Mouse (Mus musculus): ENCODE measurements around the gene Tnfrsf18. TPM values are rescaled to one million over a fixed set of nuclear protein-coding genes. Genes with fewer than 3 reads are reported as not detected.
A peak's percentile ranks its signal among the peaks of the same experiment; 100 is the strongest.

Gene Tnfrsf18
- total and polyA plus RNA-seq, 3 experiments: 9.3 to 16.2 TPM; not detected in 1

GRCm38 (mm10) chr4:156070716-156071115 lies 44.8 kb downstream of the Tnfrsf18 start:
- no peaks in the 10 kb centered on the region for H3K9me3 ChIP-seq (replicated peaks; ENCODE audit: insufficient read depth, low read length)
- H3K36me3 ChIP-seq (ENCODE audit: control insufficient read depth in 1 of 2, insufficient read depth in 2 of 2, low read length in 2 of 2): peaks cover 0 to 7% of the 10 kb centered on the region in 2 experiments; a peak in 2 of 4 replicates
- H3K79me2 ChIP-seq (ENCODE audit: control insufficient read depth, insufficient read depth, low read length, poor library complexity): no peaks in the 10 kb centered on the region
- H3K27ac ChIP-seq (ENCODE audit: control insufficient read depth, low read depth, low read length): no peak overlapping the region
- H3K27me3 ChIP-seq (ENCODE audit: control insufficient read depth in 1 of 2, insufficient read depth in 2 of 2, low read length in 2 of 2): no peaks in the 10 kb centered on the region
- H3K4me1 ChIP-seq (ENCODE audit: control insufficient read depth in 1 of 2, insufficient read depth in 2 of 2, low read length in 2 of 2): peaks cover 0 to 14% of the 10 kb centered on the region in 2 experiments; a peak in 3 of 4 replicates
- H3K4me3 ChIP-seq (ENCODE audit: control insufficient read depth in 1 of 2, insufficient read depth in 1 of 2, low read depth in 2 of 2, low read length in 2 of 2): no peak overlapping the region
- DNase-seq (ENCODE audit: low read depth, low spot score): no peak
- TF ChIP-seq ETS1 (IDR thresholded peaks at IDR 0.05; ENCODE audit: low read depth, low read length) (no peak), MYC (IDR thresholded peaks at IDR 0.05; ENCODE audit: low read depth, low read length) (no peak), TAL1 (IDR thresholded peaks at IDR 0.05; ENCODE audit: low read length) (no peak), USF1 (IDR thresholded peaks at IDR 0.05; ENCODE audit: low read depth, low read length) (no peak), ZNF384 (IDR thresholded peaks at IDR 0.05; ENCODE audit: low read depth, low read length) (no peak), NRF1 (IDR thresholded peaks at IDR 0.05; ENCODE audit: insufficient read depth, low read depth, low read length, poor library complexity, severe bottlenecking) (no peak), MAX (IDR thresholded peaks at IDR 0.05; ENCODE audit: low read length) (no peak), MEF2A (IDR thresholded peaks at IDR 0.05; ENCODE audit: extremely low read depth, insufficient replicate concordance, low read depth, low read length, poor library complexity, severe bottlenecking) (no peak), CTCF (IDR thresholded peaks at IDR 0.05 in 2 of 3, conservative IDR thresholded peaks at IDR 0.05 in 1 of 3; ENCODE audit: control insufficient read depth in 1 of 3, insufficient read depth in 1 of 3, low read depth in 2 of 3, low read length in 3 of 3, poor library complexity in 1 of 3, severe bottlenecking in 1 of 3) (no peak), BHLHE40 (IDR thresholded peaks at IDR 0.05; ENCODE audit: borderline replicate concordance, low read depth, low read length) (no peak), POLR2AphosphoS2 (IDR thresholded peaks at IDR 0.05; ENCODE audit: low read length) (no peak), TCF12 (IDR thresholded peaks at IDR 0.05; ENCODE audit: low read depth, low read length) (no peak), POLR2A (IDR thresholded peaks at IDR 0.05; ENCODE audit: control insufficient read depth in 1 of 2, insufficient read depth in 1 of 2, low read depth in 1 of 2, low read length in 2 of 2, poor library complexity in 1 of 2) (no peak), EP300 (IDR thresholded peaks at IDR 0.05; ENCODE audit: low read depth in 1 of 2, low read length in 2 of 2) (no peak), ZC3H11A (IDR thresholded peaks at IDR 0.05; ENCODE audit: low read depth, low read length) (no peak)
- no peak overlapping the region for H3K9ac ChIP-seq (ENCODE audit: control insufficient read depth, low read depth, low read length, poor library complexity, severe bottlenecking)

GRCm38 (mm10) chr4:156076911-156077382 lies 51.0 kb downstream of the Tnfrsf18 start:
- peaks cover 6 to 18% of the 10 kb centered on the region in 2 experiments for H3K4me1 ChIP-seq (ENCODE audit: control insufficient read depth in 1 of 2, insufficient read depth in 2 of 2, low read length in 2 of 2)
- no peaks in the 10 kb centered on the region for H3K9me3 ChIP-seq (replicated peaks; ENCODE audit: insufficient read depth, low read length)
- TF ChIP-seq NELFE (IDR thresholded peaks at IDR 0.05; ENCODE audit: low read depth, low read length) (peak; percentile 45; the same call in 1 of the 2 replicates), GATA1 (IDR thresholded peaks at IDR 0.05; ENCODE audit: low read depth, low read length) (no peak), BHLHE40 (IDR thresholded peaks at IDR 0.05; ENCODE audit: borderline replicate concordance, low read depth, low read length) (no peak), ELF1 (IDR thresholded peaks at IDR 0.05; ENCODE audit: low read depth, low read length) (peak; percentile 81), MEF2A (IDR thresholded peaks at IDR 0.05; ENCODE audit: extremely low read depth, insufficient replicate concordance, low read depth, low read length, poor library complexity, severe bottlenecking) (no peak), MAX (IDR thresholded peaks at IDR 0.05; ENCODE audit: low read length) (no peak), HCFC1 (IDR thresholded peaks at IDR 0.05; ENCODE audit: low read depth, low read length) (no peak; the same call in 1 of the 2 replicates), ZMIZ1 (IDR thresholded peaks at IDR 0.05; ENCODE audit: low read depth, low read length) (no peak), SIN3A (IDR thresholded peaks at IDR 0.05; ENCODE audit: low read length) (0 out of 2 replicates have a peak, but pooled peaks have one; percentile 51), USF1 (IDR thresholded peaks at IDR 0.05; ENCODE audit: low read depth, low read length) (no peak), TAL1 (IDR thresholded peaks at IDR 0.05; ENCODE audit: low read length) (no peak), POLR2A (IDR thresholded peaks at IDR 0.05; ENCODE audit: control insufficient read depth in 1 of 2, insufficient read depth in 1 of 2, low read depth in 1 of 2, low read length in 2 of 2, poor library complexity in 1 of 2) (0 out of 4 replicates have a peak, but pooled peaks of 1 of the 2 experiments have one; percentile 12), ZC3H11A (IDR thresholded peaks at IDR 0.05; ENCODE audit: low read depth, low read length) (no peak; the same call in 1 of the 2 replicates), CHD2 (IDR thresholded peaks at IDR 0.05; ENCODE audit: low read length) (no peak), NRF1 (IDR thresholded peaks at IDR 0.05; ENCODE audit: insufficient read depth, low read depth, low read length, poor library complexity, severe bottlenecking) (no peak), UBTF (IDR thresholded peaks at IDR 0.05; ENCODE audit: borderline replicate concordance, insufficient read depth, low read depth, low read length) (peak; percentile 11; the same call in 1 of the 2 replicates), SMC3 (IDR thresholded peaks at IDR 0.05; ENCODE audit: low read depth, low read length) (peak; percentile 44), ETS1 (IDR thresholded peaks at IDR 0.05; ENCODE audit: low read depth, low read length) (no peak), CTCF (IDR thresholded peaks at IDR 0.05 in 2 of 3, conservative IDR thresholded peaks at IDR 0.05 in 1 of 3; ENCODE audit: control insufficient read depth in 1 of 3, insufficient read depth in 1 of 3, low read depth in 2 of 3, low read length in 3 of 3, poor library complexity in 1 of 3, severe bottlenecking in 1 of 3) (peak in 1 of 3 experiments; percentile 34; a peak in 2 of 6 replicates), RAD21 (IDR thresholded peaks at IDR 0.05; ENCODE audit: low read depth, low read length) (peak; percentile 34), EP300 (IDR thresholded peaks at IDR 0.05; ENCODE audit: low read depth in 1 of 2, low read length in 2 of 2) (0 out of 4 replicates have a peak, but pooled peaks of 1 of the 2 experiments have one; percentile 12)
- H3K4me3 ChIP-seq (ENCODE audit: control insufficient read depth in 1 of 2, insufficient read depth in 1 of 2, low read depth in 2 of 2, low read length in 2 of 2): peak overlapping the region; percentile 67 to 82
- peak overlapping the region; percentile 84 for H3K9ac ChIP-seq (ENCODE audit: control insufficient read depth, low read depth, low read length, poor library complexity, severe bottlenecking)
- peaks cover 2% of the 10 kb centered on the region; the same call in 1 of the 2 replicates for H3K79me2 ChIP-seq (ENCODE audit: control insufficient read depth, insufficient read depth, low read length, poor library complexity)
- H3K27me3 ChIP-seq (ENCODE audit: control insufficient read depth in 1 of 2, insufficient read depth in 2 of 2, low read length in 2 of 2): no peaks in the 10 kb centered on the region
- peak overlapping the region; percentile 5 for H3K27ac ChIP-seq (ENCODE audit: control insufficient read depth, low read depth, low read length)
- peaks cover 0 to 4% of the 10 kb centered on the region in 2 experiments; a peak in 2 of 4 replicates for H3K36me3 ChIP-seq (ENCODE audit: control insufficient read depth in 1 of 2, insufficient read depth in 2 of 2, low read length in 2 of 2)
- peak; percentile 74 for DNase-seq (ENCODE audit: low read depth, low spot score)
